Mouse (Mus musculus): ENCODE measurements around the gene Gm1330. TPM values are rescaled to one million over a fixed set of nuclear protein-coding genes. Genes with fewer than 3 reads are reported as not detected.
"Not testable (repeated sequence)": the region's sequence is repeated elsewhere in the genome, so short reads cannot be mapped to it uniquely, and the experiment has no call there.

Gm1330 gene
- total RNA-seq (2022), result not detected

GRCm38 (mm10) chr2:149003151-149003550, at the start of gene Gm1330:
Gene Gm1330, minus strand, starts transcription at chr2:149003251.
- no peak for DNase-seq (ENCODE audit: low spot score in 2 of 2)

DNA sequence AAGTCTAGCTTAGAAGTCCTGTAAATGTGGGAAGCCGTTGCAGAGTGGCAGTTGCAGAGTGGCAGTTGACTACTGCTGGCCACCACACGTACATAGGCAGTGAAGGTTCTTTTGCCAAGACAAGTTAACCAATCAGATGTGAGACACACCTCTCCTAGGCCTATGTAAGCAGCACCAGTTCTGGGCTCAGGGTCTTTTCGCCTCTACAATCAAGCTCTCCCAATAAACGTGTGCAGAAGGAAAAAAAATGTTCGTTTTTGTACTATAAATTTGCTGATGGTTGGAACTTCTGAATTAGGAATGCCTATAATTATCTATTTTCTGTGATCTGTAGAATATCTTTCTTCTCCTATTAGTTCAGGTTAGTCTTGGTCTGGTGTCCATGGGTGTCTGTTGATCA, 14.1 kb upstream of the Gm1330 start, which contains the start of gene Gm10750:
Gm10750 (minus strand) TSS at position 101 of the 400 bp plus-strand sequence.
- not testable (repeated sequence) for DNase-seq (ENCODE audit: low spot score in 2 of 2)

- no peak for DNase-seq (ENCODE audit: low spot score in 2 of 2)
Measured at GRCm38 (mm10) chr2:149004826-149005225, 1.8 kb upstream of the Gm1330 start.

DNA sequence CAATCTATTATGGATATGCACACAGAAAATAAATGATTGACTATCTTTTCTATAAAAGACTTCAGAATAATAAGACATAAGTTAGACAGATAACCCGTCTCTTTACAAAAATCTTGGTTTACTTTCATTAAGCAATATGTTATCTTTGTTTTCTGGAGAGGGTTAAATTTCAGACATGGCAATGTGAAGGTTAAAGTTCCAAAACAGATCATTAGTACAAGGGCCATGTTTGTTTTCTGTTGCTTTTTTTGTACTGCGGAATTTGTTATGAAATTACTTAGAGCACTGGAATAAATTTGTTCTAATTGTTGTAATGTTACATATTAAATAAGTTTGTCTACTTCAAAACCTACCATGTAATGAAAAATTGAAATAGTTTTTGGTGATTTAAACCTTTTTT, 7.9 kb downstream of the Gm1330 start:
- no peak for DNase-seq (ENCODE audit: low spot score in 2 of 2)

Other genes with a start within 250 kb of the Gm1330 start
- not detected for gene Cst11, start 231.8 kb downstream of the Gm1330 start, total RNA-seq (2022)
- not detected for gene 8030411F24Rik, start 221.2 kb downstream of the Gm1330 start, total RNA-seq (2022)
- gene Cst12, start 213.9 kb downstream of the Gm1330 start, total RNA-seq (2022), result 1 to 10 TPM; 4.9 to 9.9 (median 7.6) TPM
- gene Cst8, start 204.5 kb downstream of the Gm1330 start, total RNA-seq (2022), result not detected
- gene Cst13, start 183.2 kb downstream of the Gm1330 start, total RNA-seq (2022), result not detected
- gene Cst9, start 168.1 kb downstream of the Gm1330 start, total RNA-seq (2022), result not detected
- not detected for gene 9230104L09Rik, start 138.2 kb downstream of the Gm1330 start, total RNA-seq (2022)
- gene Cst3, start 127.6 kb downstream of the Gm1330 start, total RNA-seq (2022), result 1,000 to 10,000 TPM; 2,002 to 3,250 (median 2,603) TPM
- gene Gm10750, start 14.0 kb upstream of the Gm1330 start, total RNA-seq (2022), result not detected

Data from left cerebral cortex, adult 8-10 months (tissue).